Mouse (Mus musculus): ENCODE measurements around the gene Col16a1. TPM values are rescaled to one million over a fixed set of nuclear protein-coding genes. Genes with fewer than 3 reads are reported as not detected.

Gene Col16a1
- polyA plus RNA-seq (2016; fragmentation: Nextera tagmentation; extraction: Ambion mirVana), result 29.8 and 32.5 TPM in 2 replicates

GRCm38 (mm10) chr4:130047331-130048202, at the start of gene Col16a1:
Col16a1 (plus strand) TSS chr4:130047840.
- Histone ChIP-seq H3K27me3 (peaks cover 17% of the 10 kb centered on the region), H3K27ac (peak within 1 kb of the TSS; percentile 62), H3K4me1 (peaks cover 48% of the 10 kb centered on the region), H3K4me3 (peak within 1 kb of the TSS; percentile 35), H3K36me3 (no peaks in the 10 kb centered on the region), H3K4me2 (replicated peaks) (peak within 1 kb of the TSS; percentile 77), H3K9ac (peak within 1 kb of the TSS; percentile 66), H3K9me3 (replicated peaks) (no peaks in the 10 kb centered on the region)
- 3% methylated on average over 40 of the region's 46 CpGs for WGBS
- peak; percentile 70 for ATAC-seq (ENCODE audit: low FRiP score)

DNA sequence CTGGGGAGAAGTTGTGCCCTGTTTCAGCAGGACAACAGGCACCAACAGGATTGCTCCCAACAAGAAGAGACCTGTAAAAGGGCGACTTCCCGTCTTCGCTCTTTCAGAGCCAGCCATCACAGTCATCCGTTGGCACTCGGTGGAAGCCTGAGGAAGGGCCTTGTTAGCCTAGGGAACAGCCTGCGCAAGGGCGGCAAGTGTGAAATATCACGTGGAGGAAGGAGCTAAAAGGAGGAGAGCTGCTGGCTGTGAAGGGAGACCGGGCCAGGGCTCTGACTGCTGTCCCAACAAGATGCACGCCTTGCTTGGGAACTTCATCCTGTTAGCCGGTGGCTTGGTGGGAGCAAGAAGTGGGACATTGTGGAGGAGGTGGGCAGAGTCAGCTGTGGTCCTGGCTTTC, 49.5 kb upstream of the Col16a1 start:
- 74% methylated on average over 11 of the region's 11 CpGs for WGBS
- H3K36me3 ChIP-seq, result peaks cover 7% of the 10 kb centered on the region
- H3K9me3 ChIP-seq (replicated peaks), result no peaks in the 10 kb centered on the region
- no peak overlapping the region for H3K4me3 ChIP-seq
- no peak overlapping the region for H3K9ac ChIP-seq
- peaks cover 11% of the 10 kb centered on the region; the same call in 1 of the 2 replicates for H3K27me3 ChIP-seq
- H3K4me1 ChIP-seq, result peaks cover 36% of the 10 kb centered on the region
- no peak overlapping the region for H3K4me2 ChIP-seq (replicated peaks)
- no peak overlapping the region for H3K27ac ChIP-seq
- ATAC-seq (ENCODE audit: low FRiP score), result no peak

DNA sequence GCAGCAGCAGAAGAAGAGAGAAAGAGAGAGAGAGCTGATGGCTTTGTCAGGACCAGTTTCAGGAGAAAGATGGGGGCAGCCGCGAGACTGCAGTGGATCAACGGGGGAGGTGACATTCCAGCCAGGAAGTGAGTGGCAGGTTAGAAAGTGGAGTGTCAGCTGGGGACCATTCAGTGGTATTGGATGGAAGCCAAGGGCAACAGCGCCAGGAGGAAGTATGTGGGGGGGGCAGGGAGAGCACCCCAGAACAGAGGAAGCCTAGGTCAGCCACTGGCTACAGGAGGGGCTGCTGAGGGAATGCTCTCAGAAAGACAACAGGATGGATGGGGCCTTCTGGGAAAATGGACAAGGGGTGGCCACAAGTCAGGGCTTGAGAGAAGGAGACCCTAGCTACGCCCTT, 45.9 kb upstream of the Col16a1 start:
- peaks cover 30% of the 10 kb centered on the region for H3K4me1 ChIP-seq
- no peaks in the 10 kb centered on the region for H3K9me3 ChIP-seq (replicated peaks)
- no peaks in the 10 kb centered on the region; the same call in 1 of the 2 replicates for H3K27me3 ChIP-seq
- no peak overlapping the region for H3K9ac ChIP-seq
- no peaks in the 10 kb centered on the region for H3K36me3 ChIP-seq
- WGBS, result 37% methylated on average over 5 of the region's 5 CpGs
- no peak overlapping the region for H3K4me2 ChIP-seq (replicated peaks)
- no peak for ATAC-seq (ENCODE audit: low FRiP score)
- peak overlapping the region; percentile 53; the same call in 1 of the 2 replicates for H3K27ac ChIP-seq
- no peak overlapping the region for H3K4me3 ChIP-seq

DNA sequence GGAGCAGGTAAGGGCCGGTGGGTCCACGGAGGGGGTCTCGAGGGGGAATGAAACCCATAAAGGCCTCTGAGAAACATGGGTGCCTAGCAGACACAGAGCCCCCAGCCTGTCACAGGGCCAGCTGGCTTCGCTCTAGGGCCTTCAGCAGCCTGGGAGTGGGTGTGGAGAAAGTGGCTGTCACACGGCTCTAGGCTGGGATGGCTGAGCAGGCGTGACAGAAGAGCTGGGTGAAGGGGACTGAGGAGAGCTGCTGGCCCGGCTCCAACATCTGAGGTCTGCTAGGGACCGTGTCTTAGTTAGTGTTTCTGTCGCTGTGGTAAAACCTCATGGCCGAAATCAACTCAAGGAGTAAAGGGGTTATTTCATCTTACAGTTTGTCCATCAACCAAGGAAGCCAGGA, 45.5 kb upstream of the Col16a1 start:
- no peak overlapping the region for H3K9ac ChIP-seq
- 78% methylated on average over 10 of the region's 10 CpGs for WGBS
- H3K27ac ChIP-seq, result peak overlapping the region; percentile 53; the same call in 1 of the 2 replicates
- H3K4me1 ChIP-seq, result peaks cover 32% of the 10 kb centered on the region
- peaks cover 2% of the 10 kb centered on the region for H3K27me3 ChIP-seq
- no peak overlapping the region for H3K4me3 ChIP-seq
- peak; percentile 42; the same call in 1 of the 2 replicates for ATAC-seq (ENCODE audit: low FRiP score)
- H3K9me3 ChIP-seq (replicated peaks), result no peaks in the 10 kb centered on the region
- H3K4me2 ChIP-seq (replicated peaks), result no peak overlapping the region
- no peaks in the 10 kb centered on the region for H3K36me3 ChIP-seq

DNA sequence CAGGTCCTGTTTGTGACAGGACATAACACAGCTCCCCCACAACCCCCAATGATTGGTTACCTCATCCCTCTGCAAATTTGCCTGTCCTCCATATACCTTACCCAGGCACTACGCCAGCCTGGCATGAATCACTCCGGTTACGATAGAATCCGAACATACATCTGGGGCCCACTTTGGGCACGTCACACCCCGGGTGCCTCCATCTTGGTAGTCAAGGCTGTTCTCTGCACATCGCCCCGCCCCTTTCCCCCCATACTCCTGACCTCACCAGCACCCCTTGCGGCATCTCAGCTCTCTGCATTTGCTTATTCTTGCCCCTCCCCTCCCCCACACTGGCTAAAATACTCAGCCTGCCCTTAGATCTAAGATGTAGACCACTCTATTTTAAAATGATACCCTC, 42.0 kb upstream of the Col16a1 start:
- peaks cover 19% of the 10 kb centered on the region for H3K4me1 ChIP-seq
- peaks cover 16% of the 10 kb centered on the region for H3K27me3 ChIP-seq
- no peaks in the 10 kb centered on the region for H3K9me3 ChIP-seq (replicated peaks)
- H3K4me3 ChIP-seq, result no peak overlapping the region
- H3K4me2 ChIP-seq (replicated peaks), result no peak overlapping the region
- no peak overlapping the region for H3K9ac ChIP-seq
- H3K27ac ChIP-seq, result no peak overlapping the region
- H3K36me3 ChIP-seq, result peaks cover 16% of the 10 kb centered on the region
- no peak for ATAC-seq (ENCODE audit: low FRiP score)
- 62% methylated on average over 9 of the region's 9 CpGs for WGBS

GRCm38 (mm10) chr4:130006533-130006932, 41.1 kb upstream of the Col16a1 start:
- H3K36me3 ChIP-seq, result peaks cover 25% of the 10 kb centered on the region
- no peak overlapping the region for H3K27ac ChIP-seq
- peak overlapping the region; percentile 48 for H3K4me2 ChIP-seq (replicated peaks)
- no peaks in the 10 kb centered on the region for H3K9me3 ChIP-seq (replicated peaks)
- H3K4me3 ChIP-seq, result peak overlapping the region; percentile 20
- WGBS, result 17% methylated on average over 25 of the region's 25 CpGs
- H3K27me3 ChIP-seq, result peaks cover 16% of the 10 kb centered on the region
- peaks cover 10% of the 10 kb centered on the region for H3K4me1 ChIP-seq
- no peak for ATAC-seq (ENCODE audit: low FRiP score)
- no peak overlapping the region for H3K9ac ChIP-seq

DNA sequence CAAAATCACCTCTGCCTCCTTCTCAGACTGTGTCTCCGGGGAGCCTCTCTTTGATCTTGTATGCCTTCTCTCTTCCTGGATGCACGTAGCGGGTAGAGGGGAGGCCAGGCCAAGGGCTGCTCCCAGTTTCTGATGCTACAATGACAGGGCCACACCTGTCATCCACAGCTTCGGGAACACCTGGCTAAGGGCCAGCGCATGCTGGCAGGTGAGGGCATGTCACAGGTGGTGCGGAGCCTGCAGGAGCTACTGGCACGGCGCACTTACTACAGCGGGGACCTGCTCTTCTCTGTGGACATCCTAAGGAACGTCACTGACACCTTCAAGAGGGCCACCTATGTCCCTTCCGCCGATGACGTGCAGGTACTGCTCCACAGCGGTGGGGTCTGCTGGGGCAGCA, 38.6 kb upstream of the Col16a1 start:
- WGBS, result 76% methylated on average over 14 of the region's 14 CpGs
- H3K4me2 ChIP-seq (replicated peaks), result no peak overlapping the region
- H3K4me3 ChIP-seq, result no peak overlapping the region
- no peak for ATAC-seq (ENCODE audit: low FRiP score)
- H3K36me3 ChIP-seq, result peaks cover 45% of the 10 kb centered on the region
- no peaks in the 10 kb centered on the region for H3K9me3 ChIP-seq (replicated peaks)
- H3K9ac ChIP-seq, result no peak overlapping the region
- H3K27me3 ChIP-seq, result peaks cover 21% of the 10 kb centered on the region
- peaks cover 12% of the 10 kb centered on the region for H3K4me1 ChIP-seq
- H3K27ac ChIP-seq, result no peak overlapping the region

DNA sequence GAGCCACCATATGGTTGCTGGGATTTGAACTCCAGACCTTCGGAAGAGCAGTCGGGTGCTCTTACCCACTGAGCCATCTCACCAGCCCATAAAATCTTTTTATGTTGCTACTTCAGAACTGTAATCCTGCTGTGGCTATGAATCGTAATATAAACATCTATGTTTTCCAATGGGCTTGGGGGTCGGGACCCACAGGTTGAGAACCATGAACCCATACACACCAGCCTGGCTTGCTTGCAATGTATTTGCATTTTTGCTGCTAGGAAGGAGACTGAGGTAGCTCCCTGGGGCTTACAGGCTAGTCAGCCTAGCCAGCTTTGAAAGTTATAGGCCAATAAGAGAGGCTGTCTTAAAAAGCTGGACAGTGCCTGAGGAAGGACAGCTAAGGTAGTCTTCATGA, 36.9 kb upstream of the Col16a1 start:
- no peak overlapping the region for H3K4me3 ChIP-seq
- ATAC-seq (ENCODE audit: low FRiP score), result no peak
- no peaks in the 10 kb centered on the region for H3K9me3 ChIP-seq (replicated peaks)
- no peak overlapping the region for H3K9ac ChIP-seq
- no peak overlapping the region for H3K27ac ChIP-seq
- peaks cover 45% of the 10 kb centered on the region for H3K36me3 ChIP-seq
- no peak overlapping the region for H3K4me2 ChIP-seq (replicated peaks)
- peaks cover 22% of the 10 kb centered on the region for H3K4me1 ChIP-seq
- peaks cover 23% of the 10 kb centered on the region for H3K27me3 ChIP-seq
- 88% methylated on average over 4 of the region's 4 CpGs for WGBS

GRCm38 (mm10) chr4:130012234-130012633, 35.4 kb upstream of the Col16a1 start:
- H3K4me2 ChIP-seq (replicated peaks), result no peak overlapping the region
- H3K27ac ChIP-seq, result no peak overlapping the region
- H3K36me3 ChIP-seq, result peaks cover 48% of the 10 kb centered on the region
- WGBS, result 81% methylated on average over 6 of the region's 6 CpGs
- peaks cover 19% of the 10 kb centered on the region for H3K4me1 ChIP-seq
- no peak for ATAC-seq (ENCODE audit: low FRiP score)
- no peak overlapping the region for H3K9ac ChIP-seq
- peaks cover 24% of the 10 kb centered on the region for H3K27me3 ChIP-seq
- H3K9me3 ChIP-seq (replicated peaks), result no peaks in the 10 kb centered on the region
- no peak overlapping the region for H3K4me3 ChIP-seq

GRCm38 (mm10) chr4:130013111-130013510, 34.5 kb upstream of the Col16a1 start:
- peaks cover 48% of the 10 kb centered on the region for H3K36me3 ChIP-seq
- H3K27me3 ChIP-seq, result peaks cover 18% of the 10 kb centered on the region
- WGBS, result 67% methylated on average over 10 of the region's 10 CpGs

GRCm38 (mm10) chr4:130016010-130016409, 31.6 kb upstream of the Col16a1 start:
- Histone ChIP-seq H3K36me3 (peaks cover 37% of the 10 kb centered on the region), H3K4me1 (peaks cover 19% of the 10 kb centered on the region), H3K4me2 (replicated peaks) (no peak overlapping the region), H3K27me3 (peaks cover 16% of the 10 kb centered on the region), H3K9ac (no peak overlapping the region), H3K27ac (no peak overlapping the region), H3K9me3 (replicated peaks) (no peaks in the 10 kb centered on the region), H3K4me3 (no peak overlapping the region)
- WGBS, result 59% methylated on average over 4 of the region's 4 CpGs
- no peak for ATAC-seq (ENCODE audit: low FRiP score)

More at GRCm38 (mm10) chr4:130013111-130013510, 34.5 kb upstream of the Col16a1 start:
- no peak for ATAC-seq (ENCODE audit: low FRiP score)
- 0 out of 2 replicates have a peak overlapping the region, but pooled peaks have one; percentile 8 for H3K9ac ChIP-seq
- H3K27ac ChIP-seq, result no peak overlapping the region
- H3K4me2 ChIP-seq (replicated peaks), result no peak overlapping the region
- H3K9me3 ChIP-seq (replicated peaks), result no peaks in the 10 kb centered on the region
- no peak overlapping the region for H3K4me3 ChIP-seq
- peaks cover 19% of the 10 kb centered on the region for H3K4me1 ChIP-seq

GRCm38 (mm10) chr4:130017036-130017674, 30.5 kb upstream of the Col16a1 start:
- WGBS, result 69% methylated on average over 18 of the region's 18 CpGs
- Histone ChIP-seq H3K4me2 (replicated peaks) (no peak overlapping the region), H3K27me3 (peaks cover 16% of the 10 kb centered on the region), H3K27ac (no peak overlapping the region), H3K4me3 (no peak overlapping the region), H3K4me1 (peaks cover 26% of the 10 kb centered on the region), H3K9me3 (replicated peaks) (no peaks in the 10 kb centered on the region), H3K9ac (no peak overlapping the region), H3K36me3 (peaks cover 26% of the 10 kb centered on the region)
- ATAC-seq (ENCODE audit: low FRiP score), result no peak
